Mouse (Mus musculus) layer of hippocampus, adult 9-11 months (tissue): ENCODE measurements around the gene Hmgb4.

Experiments
- DNase-seq: peaks from one replicate; pipeline ENCODE4 v3.0.0; 2022

Hmgb4 gene

DNA sequence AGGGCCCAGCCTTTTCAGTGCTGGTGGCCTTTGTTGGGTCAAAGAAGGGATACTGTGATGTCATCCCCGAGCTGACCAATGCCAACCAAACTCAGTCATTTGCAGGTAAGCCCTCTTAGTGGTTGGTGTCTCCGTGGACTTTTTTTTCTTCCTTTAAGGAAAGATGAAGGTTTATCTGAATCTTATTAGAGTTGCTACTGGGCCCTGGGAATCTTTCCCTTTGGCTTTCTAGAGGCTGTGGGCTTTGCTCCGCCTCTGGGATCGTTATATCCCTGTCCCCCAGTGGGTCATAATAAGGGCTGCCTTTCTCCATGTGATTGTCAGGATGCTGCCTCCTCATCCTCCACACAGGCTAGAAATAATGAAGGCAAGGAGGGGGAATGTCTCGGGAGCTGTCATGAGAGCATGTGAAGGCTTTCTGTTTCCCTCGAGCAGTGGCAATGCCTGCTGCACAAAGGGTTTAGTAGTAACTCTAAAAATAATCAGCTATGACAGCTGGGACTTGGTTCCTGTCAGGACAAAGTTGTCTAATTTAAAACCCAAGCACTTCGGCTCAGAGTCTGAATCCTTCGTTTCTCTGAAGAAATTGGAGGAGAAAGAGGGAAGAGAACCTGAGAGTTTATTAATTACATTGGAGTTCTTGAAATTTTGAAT is at the start of gene Hmgb4:
Hmgb4 (minus strand) TSS at position 51 of the 654 bp plus-strand sequence.
- peak; percentile 21 for DNase-seq

DNA sequence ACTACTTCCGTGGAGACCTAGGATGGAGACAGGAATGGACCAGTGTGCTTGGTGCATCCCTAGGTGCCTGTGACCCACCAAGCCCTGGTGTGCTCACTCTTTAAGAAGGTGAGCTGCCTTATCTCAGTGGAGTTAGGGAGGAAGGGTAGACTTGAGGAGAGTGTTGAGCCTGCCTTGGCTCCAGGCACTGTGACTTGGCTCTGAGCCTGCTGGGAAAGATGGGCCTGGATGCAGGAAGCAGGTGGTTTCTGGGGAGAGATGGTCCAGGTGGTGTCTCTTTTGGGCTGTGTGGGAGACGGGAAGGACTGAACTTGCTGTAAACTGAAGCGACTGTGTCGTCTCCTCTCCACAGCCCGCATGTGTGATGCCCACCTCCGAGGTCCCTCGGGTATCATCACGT is 45.3 kb upstream of the Hmgb4 start:
- DNase-seq, result no peak

GRCm38 (mm10) chr4:128304049-128304448 is 43.3 kb upstream of the Hmgb4 start:
- peak; percentile 62 for DNase-seq

DNA sequence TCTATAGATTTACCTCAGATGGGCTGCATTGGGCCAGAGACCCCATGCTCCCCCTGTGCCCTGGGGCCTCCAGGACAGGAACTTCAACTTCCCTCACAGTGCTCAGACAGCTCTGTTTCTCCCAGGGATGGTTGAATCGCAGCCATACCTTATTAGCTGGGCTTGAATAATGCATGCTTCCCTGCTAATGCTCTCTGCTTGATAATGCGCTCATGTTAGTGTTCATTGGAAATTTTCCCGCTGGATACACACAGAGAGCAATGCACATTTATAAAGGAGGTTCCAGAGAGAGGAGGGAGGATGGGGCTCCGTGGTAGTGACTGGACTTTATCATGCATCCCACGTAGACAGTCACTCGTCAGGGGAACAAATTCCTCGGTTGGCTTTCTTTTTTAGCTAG is 27.3 kb upstream of the Hmgb4 start:
- no peak for DNase-seq

DNA sequence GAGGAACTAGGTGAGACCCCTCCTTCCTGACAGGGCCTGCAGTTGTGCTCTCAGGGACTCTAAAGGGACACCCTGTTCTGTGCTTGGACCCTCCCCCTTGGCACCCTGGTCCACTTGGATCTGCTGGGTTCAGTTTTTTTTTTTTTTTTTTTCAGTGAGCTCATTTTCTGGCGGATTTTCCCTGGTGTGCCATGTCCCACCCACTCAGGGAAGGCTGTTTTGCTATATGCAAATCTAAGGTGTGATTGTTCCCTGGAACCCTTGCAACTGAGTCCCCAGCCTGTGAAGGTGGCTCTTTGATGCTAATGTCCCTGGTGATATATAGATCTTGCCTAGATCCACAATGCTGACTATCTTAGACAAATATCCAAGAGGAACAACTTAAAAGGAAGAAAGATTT is 24.3 kb upstream of the Hmgb4 start:
- DNase-seq, result no peak

DNA sequence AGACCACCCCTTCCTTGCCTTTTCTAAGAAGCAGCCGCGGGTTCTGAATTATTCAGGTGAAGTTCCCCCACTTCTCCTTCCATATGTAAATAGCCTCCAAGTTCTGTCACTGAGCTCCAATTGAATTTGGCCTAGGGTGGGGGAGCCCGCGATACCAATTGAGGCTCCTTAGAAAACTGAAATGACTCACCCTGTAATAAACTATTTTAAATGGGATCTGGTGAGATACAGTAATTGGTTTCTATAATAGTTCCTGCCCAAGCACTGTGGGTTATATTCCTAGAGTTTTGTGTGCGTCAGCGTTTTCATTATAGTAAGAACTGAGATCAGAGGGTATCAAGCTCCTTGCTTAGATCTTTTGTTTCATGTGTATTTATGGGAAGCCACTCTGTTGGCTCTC is 14.8 kb upstream of the Hmgb4 start:
- DNase-seq, result no peak

DNA sequence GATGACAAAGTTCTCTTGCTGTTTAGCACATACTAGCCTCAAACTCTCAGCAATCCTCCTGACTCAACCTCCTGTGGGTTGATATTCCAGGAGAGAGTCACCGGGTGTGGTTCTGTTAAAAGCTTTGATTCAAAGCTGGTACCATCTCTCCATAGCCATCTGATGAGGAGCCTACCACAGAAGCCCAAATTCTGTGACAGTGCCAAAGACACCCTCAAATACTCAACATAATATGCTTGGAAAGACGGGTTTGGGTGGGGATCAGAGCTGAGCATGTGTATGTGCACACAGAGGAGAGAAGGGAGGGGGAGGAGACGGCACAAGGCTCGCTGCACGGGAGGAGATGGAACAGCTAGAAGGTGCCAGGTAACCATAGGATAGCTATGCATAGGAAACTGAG is 14.4 kb upstream of the Hmgb4 start:
- DNase-seq, result peak; percentile 26

DNA sequence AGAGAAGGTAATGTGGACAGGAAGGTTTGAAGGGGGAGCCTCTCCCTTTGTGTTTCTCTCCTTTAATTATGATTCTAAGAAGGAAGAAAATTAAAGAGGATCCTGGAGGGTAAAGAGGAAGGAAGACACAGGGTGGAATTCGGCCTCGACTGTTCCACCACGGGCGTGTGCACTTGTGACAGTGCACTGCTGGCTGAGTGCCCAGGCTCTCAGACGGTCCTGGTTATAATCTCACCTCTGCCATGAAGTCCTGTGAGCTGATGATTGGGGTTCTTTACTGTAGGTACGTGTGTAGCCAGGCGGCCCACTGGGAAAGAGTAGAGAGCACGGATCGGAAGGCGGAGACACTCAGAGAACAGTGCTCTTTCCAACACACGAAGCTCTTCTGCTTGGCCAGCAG is 12.4 kb upstream of the Hmgb4 start:
- no peak for DNase-seq

- DNase-seq, result no peak
Measured at GRCm38 (mm10) chr4:128272501-128272900, 11.7 kb upstream of the Hmgb4 start.

DNA sequence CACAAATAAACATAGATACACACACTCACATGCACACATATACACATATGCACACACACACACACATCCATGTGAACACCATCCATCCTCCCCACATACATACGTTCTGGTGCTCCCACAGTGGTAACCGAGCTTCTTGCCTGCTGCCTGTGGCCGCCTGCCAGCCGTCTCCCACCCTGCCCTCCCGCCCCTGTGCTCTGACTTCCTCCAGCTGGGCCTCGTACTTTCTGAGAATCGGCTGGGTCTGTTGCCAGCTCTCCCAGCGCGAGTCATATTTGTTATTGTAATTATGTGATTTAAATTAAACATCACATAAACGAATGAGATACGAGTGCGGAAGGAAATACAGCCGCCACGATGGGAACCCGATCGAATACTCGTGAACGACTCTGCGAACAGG is 10.2 kb upstream of the Hmgb4 start:
- peak; percentile 16 for DNase-seq

DNA sequence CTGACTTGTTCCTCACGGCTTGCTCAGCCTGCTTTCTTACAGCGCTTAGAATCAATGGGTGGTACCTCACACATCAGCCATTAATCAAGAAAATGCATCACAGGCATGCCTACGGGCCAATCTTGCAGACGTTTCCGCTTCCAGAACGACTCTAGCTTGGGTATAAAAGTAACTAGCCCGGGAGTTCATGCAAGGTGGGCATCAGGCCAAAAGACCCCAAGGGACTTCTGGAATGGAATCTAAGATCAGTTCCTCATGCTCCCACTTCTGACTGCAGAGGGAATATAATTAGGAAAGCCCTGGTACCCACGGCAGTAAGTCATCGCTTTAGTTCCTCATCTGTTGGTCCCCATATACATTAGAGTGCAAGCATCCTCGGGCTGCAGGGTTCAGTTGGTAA is 9.4 kb upstream of the Hmgb4 start:
- DNase-seq, result no peak

- DNase-seq, result no peak
Measured at GRCm38 (mm10) chr4:128269261-128269875, 8.6 kb upstream of the Hmgb4 start.

GRCm38 (mm10) chr4:128265341-128265740 is 4.6 kb upstream of the Hmgb4 start:
- DNase-seq, result no peak

GRCm38 (mm10) chr4:128264491-128264890 is 3.7 kb upstream of the Hmgb4 start:
- no peak for DNase-seq

DNA sequence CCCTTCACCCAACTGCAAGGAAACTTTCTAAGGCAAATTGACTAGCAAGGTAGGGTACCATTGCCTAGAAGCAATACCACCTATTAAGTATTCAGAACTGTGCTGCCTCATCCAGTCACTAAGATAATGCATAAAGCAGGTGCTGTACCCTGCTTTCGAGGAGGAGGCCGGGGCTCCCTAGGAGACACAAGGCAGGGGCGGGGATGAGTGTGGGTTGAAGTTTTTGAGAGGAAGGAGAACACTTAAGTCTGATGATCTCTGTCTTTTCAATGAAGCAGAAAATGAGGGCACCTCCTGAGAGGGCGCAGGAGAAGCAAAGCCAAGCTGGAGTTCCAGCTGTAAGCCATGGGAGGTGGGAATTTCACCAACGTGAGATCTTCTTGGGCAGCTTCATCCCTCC is 1.5 kb downstream of the Hmgb4 start:
- no peak for DNase-seq

- no peak for DNase-seq
Measured at GRCm38 (mm10) chr4:128248676-128249075, 12.1 kb downstream of the Hmgb4 start.

DNA sequence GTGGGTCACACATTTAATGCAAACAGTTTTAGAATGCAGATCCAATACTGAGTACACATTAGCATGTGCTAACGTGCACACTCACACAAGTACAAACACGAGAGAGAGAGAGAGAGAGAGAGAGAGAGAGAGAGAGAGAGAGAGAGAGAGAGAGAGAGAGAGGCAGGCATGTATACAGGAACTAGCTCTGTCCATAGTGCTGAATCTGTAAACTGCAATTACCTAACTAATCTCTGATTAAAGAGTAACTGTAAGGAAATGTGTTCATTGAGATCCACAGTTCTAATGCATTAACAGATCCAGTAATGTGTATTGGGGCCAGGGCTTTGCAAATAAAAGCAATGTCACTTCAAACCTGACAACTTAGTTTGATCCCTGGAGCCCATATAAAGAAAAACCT is 15.6 kb downstream of the Hmgb4 start:
- no peak for DNase-seq

DNA sequence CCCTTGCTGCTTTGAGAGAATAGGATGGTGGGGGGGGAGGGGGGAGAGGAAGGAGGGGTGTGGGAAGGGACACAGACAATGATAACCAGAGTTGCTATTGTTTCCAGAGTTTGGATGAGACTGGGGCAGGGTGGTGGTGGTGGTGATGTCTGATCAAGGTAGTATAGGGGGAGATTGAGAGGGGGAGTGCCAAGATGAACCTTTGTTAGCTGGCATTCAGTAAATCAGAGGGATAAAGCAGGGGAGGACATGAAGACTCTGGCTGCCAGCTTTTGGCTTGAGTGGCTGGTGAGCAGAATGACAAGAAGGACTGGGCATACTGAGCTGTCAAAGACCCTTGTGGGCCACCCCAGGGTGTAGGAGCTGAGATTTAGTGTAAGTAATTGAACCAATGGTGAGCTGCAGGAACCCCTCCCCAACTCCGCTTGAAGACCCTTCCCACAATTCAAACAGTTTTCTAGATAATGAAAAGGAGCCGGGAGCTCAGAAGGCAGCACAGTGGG is 18.9 kb downstream of the Hmgb4 start:
- no peak for DNase-seq

GRCm38 (mm10) chr4:128241075-128241853 is 19.5 kb downstream of the Hmgb4 start:
- no peak for DNase-seq

- DNase-seq, result no peak
Measured at GRCm38 (mm10) chr4:128239113-128239512, 21.6 kb downstream of the Hmgb4 start.

DNA sequence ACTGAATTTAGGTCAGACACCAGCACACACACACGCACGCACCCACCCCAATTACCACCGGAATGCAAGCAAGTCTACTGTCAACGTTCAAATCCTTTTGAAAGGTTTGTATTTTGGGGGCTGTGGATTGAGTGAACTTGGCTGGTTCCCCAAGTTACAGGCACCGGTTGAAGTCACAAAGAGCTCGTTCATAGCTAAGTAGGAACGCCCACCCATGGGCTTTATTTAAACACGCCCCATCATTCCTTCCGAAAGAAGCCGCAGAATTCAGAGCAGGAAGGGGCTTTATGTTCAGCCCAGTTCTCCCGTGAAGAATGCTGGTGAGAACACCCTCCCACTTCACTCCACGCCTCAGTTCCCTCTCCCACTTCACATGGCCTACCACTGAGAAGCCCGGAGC is 27.3 kb downstream of the Hmgb4 start:
- DNase-seq, result no peak

- DNase-seq, result no peak
Measured at GRCm38 (mm10) chr4:128227377-128228316, 33.1 kb downstream of the Hmgb4 start.

DNA sequence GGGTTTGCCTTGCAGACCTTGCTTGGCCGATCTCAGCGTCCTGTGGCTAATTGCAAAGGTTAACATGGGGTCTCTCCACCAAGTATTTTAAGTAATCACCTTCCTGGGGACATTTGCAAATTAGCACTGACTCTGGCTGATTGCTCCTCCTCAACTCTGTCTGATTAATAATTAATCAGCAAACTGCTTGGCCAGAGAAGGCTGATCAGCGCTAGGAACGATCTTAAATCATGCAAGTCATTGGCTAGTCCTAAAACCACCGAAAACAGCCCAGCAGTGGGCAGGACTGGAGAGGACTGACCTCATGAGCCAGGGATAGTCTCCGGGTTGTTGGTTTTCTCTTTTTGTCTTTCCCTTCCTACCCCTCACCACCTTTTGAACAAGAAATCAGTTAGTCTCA is 36.3 kb downstream of the Hmgb4 start:
- no peak for DNase-seq
